Mouse (Mus musculus): ENCODE data around the gene Cers2. TPM values are rescaled to one million over a fixed set of nuclear protein-coding genes. Genes with fewer than 3 reads are reported as not detected.

The Cers2 gene
- polyA plus RNA-seq, 1 experiment from 2014 or later, result 91.8 TPM

GRCm38 (mm10) chr3:95292899-95293298 is 21.7 kb upstream of the Cers2 start:
- H3K4me3 ChIP-seq, result no peak overlapping the region
- no peak overlapping the region for H3K27ac ChIP-seq
- H3K36me3 ChIP-seq, result peaks cover 90% of the 10 kb centered on the region
- no peaks in the 10 kb centered on the region for H3K9me3 ChIP-seq
- H3K9ac ChIP-seq, result no peak overlapping the region
- ATAC-seq (ENCODE audit: low FRiP score), result no peak
- no peak overlapping the region for H3K4me2 ChIP-seq
- H3K27me3 ChIP-seq, result no peaks in the 10 kb centered on the region
- WGBS, result 91% methylated on average over 2 of the region's 2 CpGs
- H3K4me1 ChIP-seq (replicated peaks), result no peaks in the 10 kb centered on the region

DNA sequence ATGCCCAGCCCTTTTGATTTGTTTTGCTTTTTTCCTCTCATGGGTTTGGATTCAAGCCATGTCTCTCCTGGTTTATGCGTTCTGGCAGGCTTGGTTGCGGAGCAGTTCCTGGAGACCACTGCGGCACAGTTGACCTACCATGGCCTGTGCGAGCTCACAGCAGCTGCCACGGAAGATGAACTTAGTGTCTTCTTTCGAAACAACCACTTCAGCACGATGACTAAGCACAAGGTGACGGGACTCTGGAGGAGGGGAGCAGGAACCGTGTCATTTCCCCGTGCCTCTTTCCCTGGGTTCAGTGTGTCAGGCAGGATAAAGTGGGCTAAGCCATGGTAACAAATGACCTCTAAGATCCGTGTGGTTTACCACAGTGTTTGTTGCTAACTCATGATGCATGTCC is 21.1 kb upstream of the Cers2 start:
- Histone ChIP-seq H3K4me3 (no peak overlapping the region), H3K9me3 (no peaks in the 10 kb centered on the region), H3K9ac (no peak overlapping the region), H3K4me2 (no peak overlapping the region), H3K27ac (no peak overlapping the region), H3K4me1 (replicated peaks) (no peaks in the 10 kb centered on the region), H3K36me3 (peaks cover 88% of the 10 kb centered on the region), H3K27me3 (no peaks in the 10 kb centered on the region)
- no peak for ATAC-seq (ENCODE audit: low FRiP score)
- WGBS, result 85% methylated on average over 11 of the region's 11 CpGs

GRCm38 (mm10) chr3:95294316-95294715 is 20.3 kb upstream of the Cers2 start:
- no peak overlapping the region; the same call in 1 of the 2 replicates for H3K9ac ChIP-seq
- WGBS, result 97% methylated on average over 7 of the region's 7 CpGs
- no peak overlapping the region for H3K27ac ChIP-seq
- H3K36me3 ChIP-seq, result peaks cover 84% of the 10 kb centered on the region
- no peak overlapping the region for H3K4me3 ChIP-seq
- no peak for ATAC-seq (ENCODE audit: low FRiP score)
- H3K27me3 ChIP-seq, result no peaks in the 10 kb centered on the region
- no peaks in the 10 kb centered on the region for H3K4me1 ChIP-seq (replicated peaks)
- no peaks in the 10 kb centered on the region for H3K9me3 ChIP-seq
- H3K4me2 ChIP-seq, result no peak overlapping the region

GRCm38 (mm10) chr3:95294718-95295117 is 19.9 kb upstream of the Cers2 start:
- 85% methylated on average over 5 of the region's 5 CpGs for WGBS
- no peaks in the 10 kb centered on the region for H3K4me1 ChIP-seq (replicated peaks)
- no peaks in the 10 kb centered on the region for H3K27me3 ChIP-seq
- no peaks in the 10 kb centered on the region for H3K9me3 ChIP-seq
- H3K4me2 ChIP-seq, result no peak overlapping the region
- no peak overlapping the region for H3K4me3 ChIP-seq
- no peak overlapping the region for H3K27ac ChIP-seq
- peaks cover 80% of the 10 kb centered on the region for H3K36me3 ChIP-seq
- ATAC-seq (ENCODE audit: low FRiP score), result no peak
- H3K9ac ChIP-seq, result no peak overlapping the region

DNA sequence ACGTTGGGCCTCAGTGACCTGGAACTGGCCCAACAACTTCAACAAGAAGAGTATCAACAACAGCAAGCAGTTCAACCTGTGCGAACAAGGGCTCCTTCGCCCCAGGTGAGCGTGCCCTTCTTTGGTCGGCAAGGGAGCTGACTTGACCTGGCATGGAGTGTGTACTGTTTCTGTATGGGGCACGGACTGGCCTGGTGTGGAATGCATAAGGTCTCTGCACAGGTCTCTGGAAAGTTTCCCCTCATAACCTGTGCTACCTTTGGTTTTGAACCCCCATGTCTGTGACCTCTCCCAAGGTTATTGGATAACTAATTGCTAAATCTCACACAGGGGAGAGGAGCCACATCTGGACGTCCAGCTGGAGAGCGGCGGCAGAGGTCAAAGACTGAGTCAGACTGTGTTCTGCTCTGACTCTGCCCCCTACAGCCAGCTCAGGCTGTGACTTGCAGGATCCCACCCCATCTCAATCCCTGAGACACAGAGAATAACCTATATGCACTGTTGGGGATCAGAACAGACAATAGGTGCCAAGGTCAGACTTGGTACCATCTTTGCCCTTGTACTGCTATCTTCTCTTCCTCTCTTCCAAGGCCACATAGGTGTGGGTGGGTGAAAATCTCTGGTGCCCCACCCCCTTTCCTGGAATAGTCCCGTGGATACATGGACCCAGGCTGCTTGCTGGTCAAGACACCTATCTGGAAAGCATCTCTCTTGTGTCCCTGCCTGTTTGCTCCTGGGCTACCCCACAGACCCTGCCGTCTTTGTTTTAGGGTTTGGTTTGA is 19.1 kb upstream of the Cers2 start:
- H3K4me2 ChIP-seq, result no peak overlapping the region
- H3K9me3 ChIP-seq, result no peaks in the 10 kb centered on the region
- H3K27me3 ChIP-seq, result no peaks in the 10 kb centered on the region
- no peak overlapping the region for H3K9ac ChIP-seq
- no peak overlapping the region for H3K27ac ChIP-seq
- H3K36me3 ChIP-seq, result peaks cover 72% of the 10 kb centered on the region
- H3K4me1 ChIP-seq (replicated peaks), result no peaks in the 10 kb centered on the region
- no peak overlapping the region for H3K4me3 ChIP-seq
- WGBS, result 86% methylated on average over 11 of the region's 11 CpGs
- no peak for ATAC-seq (ENCODE audit: low FRiP score)

- no peaks in the 10 kb centered on the region for H3K4me1 ChIP-seq (replicated peaks)
- no peaks in the 10 kb centered on the region for H3K9me3 ChIP-seq
- H3K36me3 ChIP-seq, result peaks cover 66% of the 10 kb centered on the region
- ATAC-seq (ENCODE audit: low FRiP score), result no peak
- H3K4me3 ChIP-seq, result no peak overlapping the region
- no peak overlapping the region for H3K9ac ChIP-seq
- H3K27ac ChIP-seq, result no peak overlapping the region
- no peak overlapping the region for H3K4me2 ChIP-seq
- no peaks in the 10 kb centered on the region for H3K27me3 ChIP-seq
- WGBS, result 19% methylated on average over 5 of the region's 5 CpGs
These were observed 18.5 kb upstream of the Cers2 start for GRCm38 (mm10) chr3:95296103-95296469.

- no peak overlapping the region for H3K9ac ChIP-seq
- H3K4me1 ChIP-seq (replicated peaks), result no peaks in the 10 kb centered on the region
- no peak overlapping the region for H3K4me3 ChIP-seq
- peaks cover 48% of the 10 kb centered on the region for H3K36me3 ChIP-seq
- no peak overlapping the region for H3K4me2 ChIP-seq
- no peaks in the 10 kb centered on the region for H3K9me3 ChIP-seq
- H3K27ac ChIP-seq, result no peak overlapping the region
- no peak for ATAC-seq (ENCODE audit: low FRiP score)
- no peaks in the 10 kb centered on the region for H3K27me3 ChIP-seq
- WGBS, result 92% methylated on average over 7 of the region's 7 CpGs
These were observed 16.6 kb upstream of the Cers2 start for GRCm38 (mm10) chr3:95298018-95298417.

DNA sequence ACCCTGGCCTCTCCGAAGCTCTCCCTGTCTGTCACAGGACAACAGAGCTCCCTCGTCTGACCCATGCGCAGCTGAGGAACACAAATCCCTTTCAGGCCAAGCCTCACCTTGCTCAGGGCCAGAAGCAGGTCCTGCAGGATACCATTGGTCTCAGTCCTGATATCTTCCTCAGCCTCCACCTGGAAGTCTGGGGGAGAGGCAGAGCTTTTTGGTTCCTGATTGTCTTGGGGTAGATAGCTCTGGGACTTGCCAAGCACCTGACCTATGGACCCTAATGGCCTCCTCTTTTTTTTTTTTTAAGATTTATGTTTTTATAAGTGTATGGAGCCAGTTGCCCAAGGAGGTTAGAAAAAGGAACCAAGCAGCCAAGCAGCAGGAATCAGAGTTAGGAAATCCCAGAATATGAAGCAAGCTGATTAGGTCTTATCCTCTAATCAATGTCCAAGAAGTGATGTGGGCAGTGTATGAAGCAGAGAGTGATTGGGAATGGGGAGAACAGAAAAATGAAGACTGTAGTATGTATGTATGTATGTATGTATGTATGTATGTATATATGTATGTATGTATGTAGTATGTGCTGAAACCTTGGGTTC is 13.3 kb upstream of the Cers2 start:
- Histone ChIP-seq H3K9ac (no peak overlapping the region), H3K4me3 (no peak overlapping the region), H3K36me3 (peaks cover 17% of the 10 kb centered on the region), H3K4me2 (no peak overlapping the region), H3K27me3 (no peaks in the 10 kb centered on the region), H3K4me1 (replicated peaks) (no peaks in the 10 kb centered on the region), H3K27ac (no peak overlapping the region), H3K9me3 (no peaks in the 10 kb centered on the region)
- 83% methylated on average over 3 of the region's 3 CpGs for WGBS
- no peak for ATAC-seq (ENCODE audit: low FRiP score)

GRCm38 (mm10) chr3:95306244-95306643 is 8.3 kb upstream of the Cers2 start:
- 85% methylated on average over 4 of the region's 4 CpGs for WGBS
- Histone ChIP-seq H3K27ac (no peak overlapping the region), H3K4me3 (no peak overlapping the region), H3K9me3 (no peaks in the 10 kb centered on the region), H3K4me1 (replicated peaks) (no peaks in the 10 kb centered on the region), H3K27me3 (no peaks in the 10 kb centered on the region), H3K4me2 (no peak overlapping the region), H3K9ac (no peak overlapping the region), H3K36me3 (no peaks in the 10 kb centered on the region)
- no peak for ATAC-seq (ENCODE audit: low FRiP score)

GRCm38 (mm10) chr3:95307100-95307499 is 7.5 kb upstream of the Cers2 start, which contains the start of gene Anxa9:
Gene Anxa9, minus strand, starts transcription at chr3:95307176.
- no peak within 1 kb of the TSS for H3K4me2 ChIP-seq
- no peaks in the 10 kb centered on the region for H3K4me1 ChIP-seq (replicated peaks)
- no peaks in the 10 kb centered on the region for H3K27me3 ChIP-seq
- no peak within 1 kb of the TSS for H3K4me3 ChIP-seq
- 0 out of 2 replicates have a peak within 1 kb of the TSS, but pooled peaks have one; percentile 35 for H3K9ac ChIP-seq
- ATAC-seq (ENCODE audit: low FRiP score), result no peak
- WGBS, result 69% methylated on average over 7 of the region's 7 CpGs
- H3K9me3 ChIP-seq, result no peaks in the 10 kb centered on the region
- H3K27ac ChIP-seq, result no peak within 1 kb of the TSS
- H3K36me3 ChIP-seq, result no peaks in the 10 kb centered on the region

DNA sequence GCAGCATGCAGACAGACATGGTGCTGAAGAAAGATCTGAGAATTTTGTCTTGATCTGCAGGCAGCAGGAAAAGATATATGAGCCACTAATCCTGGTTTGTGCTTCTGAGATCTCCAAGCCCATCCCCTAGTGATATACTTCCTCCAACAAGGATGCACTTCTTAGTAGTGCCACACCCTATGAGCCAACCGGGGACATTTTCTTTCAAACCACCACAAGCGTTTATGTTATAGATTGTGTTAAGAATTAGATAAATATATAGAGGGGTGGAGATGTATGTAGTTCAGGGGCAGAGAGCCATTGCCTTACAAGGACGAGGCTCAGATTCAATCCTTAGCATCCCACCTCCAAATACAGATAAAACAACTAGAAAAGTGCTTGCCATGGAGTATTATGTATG is 4.1 kb upstream of the Cers2 start:
- ATAC-seq (ENCODE audit: low FRiP score), result no peak
- Histone ChIP-seq H3K27ac (no peak overlapping the region), H3K4me1 (replicated peaks) (peaks cover 9% of the 10 kb centered on the region), H3K4me2 (no peak overlapping the region), H3K36me3 (no peaks in the 10 kb centered on the region), H3K27me3 (no peaks in the 10 kb centered on the region), H3K9ac (no peak overlapping the region), H3K4me3 (no peak overlapping the region), H3K9me3 (no peaks in the 10 kb centered on the region)
- WGBS, result 73% methylated on average over 3 of the region's 3 CpGs

GRCm38 (mm10) chr3:95310968-95311882 is 3.4 kb upstream of the Cers2 start:
- Histone ChIP-seq H3K27ac (no peak overlapping the region), H3K4me1 (replicated peaks) (peaks cover 16% of the 10 kb centered on the region), H3K9ac (no peak overlapping the region), H3K4me2 (no peak overlapping the region), H3K9me3 (no peaks in the 10 kb centered on the region), H3K36me3 (no peaks in the 10 kb centered on the region), H3K4me3 (no peak overlapping the region), H3K27me3 (no peaks in the 10 kb centered on the region)
- WGBS, result 68% methylated on average over 9 of the region's 9 CpGs
- ATAC-seq (ENCODE audit: low FRiP score), result no peak

Data from hindbrain, embryonic 13.5 days (tissue).